Mouse (Mus musculus) heart, embryonic 16.5 days (tissue): ENCODE results near the gene Pecam1. TPM values are rescaled to one million over a fixed set of nuclear protein-coding genes. Genes with fewer than 3 reads are reported as not detected.

Source experiments
- ATAC-seq: fragments of 200-750 bp; cut with Nextera tagmentation; replicated peaks from 2 replicates; pipeline ENCODE4 v1.8.0; 2017; ENCODE audit warnings: moderate number of reproducible peaks; ENCODE audit not compliant: insufficient read depth, low FRiP score; ENCODE audit errors: extremely low read depth
- H3K27ac ChIP-seq: fragments of 300-500 bp; sonication (generic); 2 replicates; pipeline ENCODE4 v1.5.1; 2014; ENCODE audit warnings: mild to moderate bottlenecking, low read length, control low read depth, moderate library complexity
- H3K27me3 ChIP-seq: fragments of 300-500 bp; sonication (generic); 2 replicates; pipeline ENCODE4 v1.6.1; 2014; ENCODE audit warnings: low read length, mixed read lengths; ENCODE audit not compliant: control insufficient read depth, insufficient read depth
- H3K36me3 ChIP-seq: fragments of 300-500 bp; sonication (generic); 2 replicates; pipeline ENCODE4 v1.6.1; 2014; ENCODE audit not compliant: control insufficient read depth, insufficient read depth
- H3K4me1 ChIP-seq: fragments of 300-500 bp; sonication (generic); 2 replicates; pipeline ENCODE4 v1.6.1; 2014; ENCODE audit warnings: low read length, mixed read lengths; ENCODE audit not compliant: control insufficient read depth, insufficient read depth
- H3K4me2 ChIP-seq: fragments of 300-500 bp; sonication (generic); 2 replicates; pipeline ENCODE4 v1.6.1; 2014; ENCODE audit warnings: low read depth, mild to moderate bottlenecking, control low read depth, low read length
- H3K4me3 ChIP-seq: fragments of 300-500 bp; sonication (generic); 2 replicates; pipeline ENCODE4 v1.5.1; 2014; ENCODE audit warnings: mild to moderate bottlenecking, control low read depth, low read length
- H3K9ac ChIP-seq: fragments of 300-500 bp; sonication (generic); 2 replicates; pipeline ENCODE4 v1.6.1; 2014; ENCODE audit warnings: low read length, control low read depth
- H3K9me3 ChIP-seq: fragments of 300-500 bp; sonication (generic); replicated peaks from 2 replicates; pipeline ENCODE4 v1.6.1; 2016; ENCODE audit warnings: low read length; ENCODE audit not compliant: control insufficient read depth
- WGBS: fragments of 180-500 bp; shearing (Covaris S2); extraction: QIAGEN DNeasy Blood & Tissue Kit; methylation state at CpG from one replicate; pipeline ENCODE4 v1.1.7; 2014; 5-methylcytosine and 5-hydroxymethylcytosine counted together
- polyA plus RNA-seq: library from polyadenylated mRNA; unstranded; fragments of >200 nt; fragmentation: Nextera tagmentation; extraction: Ambion mirVana; gene quantifications from 2 replicates; pipeline ENCODE4 v1.2.1, GENCODE M21; 2015

The Pecam1 gene
- polyA plus RNA-seq, 1 experiment from 2014 or later: 87.7 TPM

- Histone ChIP-seq H3K4me2 (no peak overlapping the region), H3K4me1 (peaks cover 22% of the 10 kb centered on the region), H3K27me3 (no peaks in the 10 kb centered on the region), H3K9me3 (no peaks in the 10 kb centered on the region), H3K36me3 (no peaks in the 10 kb centered on the region), H3K9ac (no peak overlapping the region; the same call in 1 of the 2 replicates), H3K27ac (no peak overlapping the region), H3K4me3 (no peak overlapping the region)
- WGBS: 55% methylated on average over 3 of the region's 3 CpGs
- ATAC-seq: no peak
Measured at GRCm38 (mm10) chr11:106707866-106708265, 42.6 kb downstream of the Pecam1 start.

- no peak for ATAC-seq
Measured at GRCm38 (mm10) chr11:106707085-106707484, 43.3 kb downstream of the Pecam1 start.

GRCm38 (mm10) chr11:106706212-106706611, 44.2 kb downstream of the Pecam1 start:
- Histone ChIP-seq H3K4me3 (no peak overlapping the region), H3K9ac (no peak overlapping the region), H3K27me3 (no peaks in the 10 kb centered on the region), H3K4me1 (peaks cover 22% of the 10 kb centered on the region), H3K9me3 (no peaks in the 10 kb centered on the region), H3K36me3 (no peaks in the 10 kb centered on the region), H3K4me2 (no peak overlapping the region), H3K27ac (no peak overlapping the region)
- 28% methylated on average over 4 of the region's 4 CpGs for WGBS
- ATAC-seq: no peak

More at GRCm38 (mm10) chr11:106707085-106707484, 43.3 kb downstream of the Pecam1 start:
- Histone ChIP-seq H3K27me3 (no peaks in the 10 kb centered on the region), H3K4me1 (peaks cover 22% of the 10 kb centered on the region), H3K36me3 (no peaks in the 10 kb centered on the region), H3K9me3 (no peaks in the 10 kb centered on the region), H3K4me2 (no peak overlapping the region), H3K9ac (no peak overlapping the region), H3K27ac (no peak overlapping the region), H3K4me3 (no peak overlapping the region)
- 56% methylated on average over 8 of the region's 8 CpGs for WGBS

DNA sequence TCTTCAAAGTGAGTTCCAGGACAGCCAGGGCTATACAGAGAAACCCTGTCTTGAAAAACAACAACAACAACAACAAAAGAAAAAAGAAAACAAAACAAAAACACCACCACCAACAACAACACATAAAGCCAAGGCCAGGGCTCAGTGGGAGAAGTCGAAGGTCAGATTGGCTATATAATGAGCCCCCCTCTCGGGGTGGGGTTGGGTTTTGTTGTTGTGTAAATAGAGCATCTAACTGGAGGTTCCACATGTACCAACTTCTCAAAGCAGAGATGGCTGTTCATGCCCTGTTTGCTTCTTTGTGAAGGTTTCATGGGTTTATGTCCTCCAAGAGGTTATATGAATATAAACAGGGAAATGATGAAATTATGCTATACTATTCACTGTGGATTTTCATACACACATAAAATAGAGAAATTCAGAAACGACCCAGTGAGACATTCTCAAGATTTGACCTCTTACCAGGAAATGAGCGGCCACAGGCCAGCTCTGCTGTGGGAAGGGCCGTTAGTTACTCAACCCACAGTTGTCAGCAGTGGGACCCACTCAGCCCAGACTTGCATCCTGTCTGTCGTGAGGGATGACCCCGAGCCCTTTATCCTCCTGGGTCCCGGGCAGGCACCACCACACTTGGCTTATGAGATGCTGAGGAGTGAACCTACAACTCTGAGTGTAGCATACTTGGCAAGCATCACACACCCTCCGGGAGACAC, 45.9 kb downstream of the Pecam1 start:
- WGBS: 64% methylated on average over 9 of the region's 9 CpGs
- H3K27ac ChIP-seq: no peak overlapping the region
- H3K27me3 ChIP-seq: no peaks in the 10 kb centered on the region
- no peak for ATAC-seq
- no peaks in the 10 kb centered on the region for H3K36me3 ChIP-seq
- H3K4me2 ChIP-seq: no peak overlapping the region
- H3K4me1 ChIP-seq: peaks cover 20% of the 10 kb centered on the region
- no peaks in the 10 kb centered on the region for H3K9me3 ChIP-seq
- H3K4me3 ChIP-seq: no peak overlapping the region
- H3K9ac ChIP-seq: no peak overlapping the region

DNA sequence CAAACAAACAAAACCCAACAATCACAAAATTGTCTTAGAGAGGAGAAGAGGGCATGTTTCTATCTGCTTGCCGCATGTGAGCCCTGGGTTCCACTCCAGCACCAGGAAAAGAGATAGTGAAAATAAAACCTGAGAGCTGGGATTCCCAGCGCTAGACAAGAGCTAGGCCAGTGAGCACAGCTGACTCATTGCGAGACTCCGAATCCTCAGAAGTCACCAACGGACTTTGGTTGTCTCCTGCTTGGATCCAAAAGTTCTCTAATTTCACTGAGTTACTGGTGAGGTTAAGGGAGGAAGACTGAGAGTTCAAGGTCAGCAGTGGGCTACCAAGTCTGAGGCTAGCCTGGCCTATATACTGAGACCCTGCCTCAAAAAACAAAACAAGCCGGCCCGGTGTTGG, 46.5 kb downstream of the Pecam1 start:
- no peaks in the 10 kb centered on the region for H3K27me3 ChIP-seq
- no peaks in the 10 kb centered on the region for H3K9me3 ChIP-seq
- H3K4me1 ChIP-seq: peaks cover 17% of the 10 kb centered on the region
- H3K4me3 ChIP-seq: no peak overlapping the region
- no peak overlapping the region for H3K4me2 ChIP-seq
- ATAC-seq: no peak
- no peak overlapping the region for H3K9ac ChIP-seq
- no peaks in the 10 kb centered on the region for H3K36me3 ChIP-seq
- H3K27ac ChIP-seq: no peak overlapping the region
- 85% methylated on average over 7 of the region's 7 CpGs for WGBS

- Histone ChIP-seq H3K9me3 (no peaks in the 10 kb centered on the region), H3K4me1 (peaks cover 11% of the 10 kb centered on the region), H3K9ac (no peak overlapping the region), H3K4me2 (no peak overlapping the region), H3K27ac (no peak overlapping the region), H3K27me3 (no peaks in the 10 kb centered on the region), H3K4me3 (no peak overlapping the region), H3K36me3 (no peaks in the 10 kb centered on the region)
- 81% methylated on average over 3 of the region's 3 CpGs for WGBS
- no peak for ATAC-seq
Measured at GRCm38 (mm10) chr11:106702584-106702983, 47.8 kb downstream of the Pecam1 start.

DNA sequence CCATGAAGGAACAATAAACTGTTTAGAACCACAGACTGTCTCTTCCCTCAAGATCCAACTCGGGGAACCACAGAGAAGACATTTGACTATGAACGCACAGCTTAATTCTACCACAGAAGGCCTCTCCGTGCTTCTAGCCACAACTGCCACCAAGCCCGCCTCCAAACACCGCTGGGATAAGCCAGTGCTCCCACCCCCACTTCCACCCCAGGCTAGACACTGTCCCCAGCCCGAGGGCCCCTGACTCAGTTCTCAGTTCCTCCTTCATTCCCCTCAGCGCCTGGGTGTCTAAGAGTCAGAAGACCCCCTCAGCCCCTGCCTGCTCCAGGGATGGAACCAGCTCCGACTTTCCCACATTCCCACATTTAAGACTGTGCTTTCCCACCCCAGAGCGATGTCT, 48.8 kb downstream of the Pecam1 start:
- Histone ChIP-seq H3K27me3 (no peaks in the 10 kb centered on the region), H3K27ac (no peak overlapping the region), H3K9ac (no peak overlapping the region), H3K36me3 (no peaks in the 10 kb centered on the region), H3K4me1 (peaks cover 6% of the 10 kb centered on the region; the same call in 1 of the 2 replicates), H3K4me2 (no peak overlapping the region), H3K9me3 (no peaks in the 10 kb centered on the region), H3K4me3 (no peak overlapping the region)
- ATAC-seq: no peak
- WGBS: 68% methylated on average over 9 of the region's 9 CpGs

DNA sequence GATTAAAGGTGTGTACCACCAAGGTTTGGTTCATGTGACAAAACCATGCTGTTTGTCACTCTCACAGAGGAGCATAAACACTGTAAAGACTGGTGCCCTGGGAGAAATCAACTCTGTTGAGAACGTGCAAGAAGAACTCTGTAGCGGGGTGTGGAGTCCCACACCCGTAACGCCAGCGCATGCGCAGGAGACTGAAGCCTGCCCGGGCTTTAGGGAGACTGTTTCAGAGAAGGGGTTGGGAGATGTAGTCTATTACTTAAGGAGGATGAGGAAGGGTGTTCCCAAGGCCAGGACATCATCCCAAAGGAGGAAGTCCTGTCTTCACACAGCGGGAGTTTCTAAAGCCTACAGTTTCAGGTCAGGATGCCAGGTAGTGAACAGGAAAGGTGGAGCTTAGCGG, 51.3 kb downstream of the Pecam1 start:
- 94% methylated on average over 9 of the region's 9 CpGs for WGBS

GRCm38 (mm10) chr11:106698289-106698688, 52.1 kb downstream of the Pecam1 start:
- no peak overlapping the region for H3K9ac ChIP-seq
- H3K4me1 ChIP-seq: no peaks in the 10 kb centered on the region
- H3K27me3 ChIP-seq: no peaks in the 10 kb centered on the region
- H3K4me2 ChIP-seq: no peak overlapping the region
- H3K9me3 ChIP-seq: no peaks in the 10 kb centered on the region
- ATAC-seq: no peak
- no peaks in the 10 kb centered on the region for H3K36me3 ChIP-seq
- H3K27ac ChIP-seq: no peak overlapping the region
- WGBS: 88% methylated on average over 6 of the region's 6 CpGs
- no peak overlapping the region for H3K4me3 ChIP-seq

More for the DNA sequence above, 51.3 kb downstream of the Pecam1 start:
- no peak overlapping the region for H3K9ac ChIP-seq
- H3K4me2 ChIP-seq: no peak overlapping the region
- no peaks in the 10 kb centered on the region for H3K36me3 ChIP-seq
- no peaks in the 10 kb centered on the region for H3K27me3 ChIP-seq
- no peaks in the 10 kb centered on the region for H3K4me1 ChIP-seq
- no peak overlapping the region for H3K4me3 ChIP-seq
- no peak overlapping the region for H3K27ac ChIP-seq
- no peak for ATAC-seq
- no peaks in the 10 kb centered on the region for H3K9me3 ChIP-seq
